Mouse (Mus musculus): ENCODE measurements around the gene Prcd.

DNA sequence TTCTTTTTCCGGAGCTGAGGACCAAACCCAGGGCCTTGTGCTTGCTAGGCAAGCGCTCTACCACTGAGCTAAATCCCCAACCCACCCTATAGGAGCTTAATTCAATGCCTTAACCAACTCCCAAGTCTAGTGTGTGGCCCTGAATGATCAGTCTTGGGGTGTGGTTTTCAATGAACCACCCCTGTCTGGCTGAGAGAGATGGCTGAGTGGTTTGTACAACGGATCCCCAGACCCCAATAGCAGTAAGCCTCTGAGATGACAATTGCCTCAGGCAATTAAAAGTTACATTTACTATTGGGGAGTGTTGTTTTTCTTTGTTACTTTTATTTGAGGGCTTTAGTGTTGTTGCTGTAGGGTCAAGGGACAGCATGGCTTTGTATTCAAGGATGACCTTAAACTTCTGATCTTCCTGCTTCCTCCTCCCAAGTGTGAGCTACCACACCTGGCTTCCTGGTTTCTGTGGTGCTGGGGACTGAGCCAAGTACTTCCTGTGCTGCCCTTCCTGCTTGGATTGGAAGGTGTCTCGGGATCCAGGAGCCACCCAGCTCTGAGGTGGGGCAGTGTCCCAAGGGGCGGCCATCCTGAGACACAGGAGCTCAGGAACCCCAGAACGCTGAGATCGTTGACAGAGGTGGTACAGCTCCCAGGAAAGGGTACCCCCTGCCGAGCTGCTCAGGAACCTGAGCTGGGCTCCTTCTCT, 51.2 kb downstream of the Prcd start:
- TF ChIP-seq POLR2A (IDR thresholded peaks at IDR 0.05; ENCODE audit: borderline replicate concordance, extremely low read depth, low read depth, low read length) = no peak
- TF ChIP-seq CTCF (IDR thresholded peaks at IDR 0.05; ENCODE audit: insufficient read depth, low read length) = no peak

Measured in lung, adult 2 months (tissue).